Mouse (Mus musculus) WW6 (cell line): Measurements from ENCODE around the gene Tlx1.

Experiments
- DNase-seq: peaks from one replicate; pipeline ENCODE4 v3.0.0-alpha.2; 2013; ENCODE audit warnings: low read depth, low spot score

Tlx1 gene

GRCm38 (mm10) chr19:45158201-45158600 lies 7.7 kb downstream of the Tlx1 start:
- DNase-seq, result no peak

GRCm38 (mm10) chr19:45158896-45159295 lies 8.4 kb downstream of the Tlx1 start:
- DNase-seq, result no peak

GRCm38 (mm10) chr19:45159491-45159890 lies 9.0 kb downstream of the Tlx1 start:
- no peak for DNase-seq

GRCm38 (mm10) chr19:45159991-45160390 lies 9.5 kb downstream of the Tlx1 start:
- DNase-seq, result no peak

- no peak for DNase-seq
These were observed 10.0 kb downstream of the Tlx1 start for GRCm38 (mm10) chr19:45160523-45160922.

- no peak for DNase-seq
These were observed 10.6 kb downstream of the Tlx1 start for GRCm38 (mm10) chr19:45161093-45161492.

- DNase-seq, result no peak
These were observed 11.7 kb downstream of the Tlx1 start for GRCm38 (mm10) chr19:45162181-45162580.

GRCm38 (mm10) chr19:45162871-45163270 lies 12.4 kb downstream of the Tlx1 start:
- DNase-seq, result no peak

- no peak for DNase-seq
These were observed 20.0 kb downstream of the Tlx1 start for GRCm38 (mm10) chr19:45170451-45170850.

- DNase-seq, result no peak
These were observed 24.3 kb downstream of the Tlx1 start for GRCm38 (mm10) chr19:45174803-45175202.

GRCm38 (mm10) chr19:45176269-45176668 lies 25.8 kb downstream of the Tlx1 start:
- no peak for DNase-seq

- DNase-seq, result no peak
These were observed 26.7 kb downstream of the Tlx1 start for GRCm38 (mm10) chr19:45177004-45177737.

GRCm38 (mm10) chr19:45179451-45179850 lies 29.0 kb downstream of the Tlx1 start:
- DNase-seq, result no peak

- DNase-seq, result no peak
These were observed 30.0 kb downstream of the Tlx1 start for GRCm38 (mm10) chr19:45180447-45180846.

GRCm38 (mm10) chr19:45194651-45195050 lies 44.2 kb downstream of the Tlx1 start:
- DNase-seq, result no peak

GRCm38 (mm10) chr19:45196967-45197366 lies 46.5 kb downstream of the Tlx1 start:
- DNase-seq, result no peak

GRCm38 (mm10) chr19:45205311-45206105 lies 55.0 kb downstream of the Tlx1 start:
- no peak for DNase-seq
